Mouse (Mus musculus) natural killer cell, adult 2 months (primary cell): Measurements from ENCODE around the gene Ccdc151.
A peak's percentile ranks its signal among the peaks of the same experiment; 100 is the strongest.

Source experiments
- DNase-seq, 2 experiments: peaks; one replicate each; pipeline ENCODE4 v3.0.0; 2022; ENCODE audit warnings: low spot score in 2 of 2

Gene Ccdc151

DNA sequence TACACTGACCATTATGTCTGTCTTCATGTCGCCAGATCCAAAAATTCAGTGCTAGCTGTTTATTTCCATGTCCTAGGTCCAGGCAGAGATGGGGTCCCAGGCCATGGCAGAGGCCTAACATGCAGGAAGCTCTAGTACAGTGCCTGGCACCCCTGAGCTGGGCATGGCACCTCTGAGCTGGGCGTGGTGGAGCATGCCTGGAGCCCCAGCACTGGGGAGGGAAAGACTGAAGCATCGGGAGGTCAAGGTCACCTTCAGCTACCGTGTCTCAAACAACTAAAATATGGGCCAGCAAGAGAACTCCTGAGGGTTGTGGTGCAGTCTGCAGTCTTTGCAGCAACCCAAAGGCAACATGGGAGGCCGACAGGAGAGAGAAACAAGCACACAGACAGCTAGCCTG lies 44.1 kb downstream of the Ccdc151 start:
- DNase-seq = no peak

DNA sequence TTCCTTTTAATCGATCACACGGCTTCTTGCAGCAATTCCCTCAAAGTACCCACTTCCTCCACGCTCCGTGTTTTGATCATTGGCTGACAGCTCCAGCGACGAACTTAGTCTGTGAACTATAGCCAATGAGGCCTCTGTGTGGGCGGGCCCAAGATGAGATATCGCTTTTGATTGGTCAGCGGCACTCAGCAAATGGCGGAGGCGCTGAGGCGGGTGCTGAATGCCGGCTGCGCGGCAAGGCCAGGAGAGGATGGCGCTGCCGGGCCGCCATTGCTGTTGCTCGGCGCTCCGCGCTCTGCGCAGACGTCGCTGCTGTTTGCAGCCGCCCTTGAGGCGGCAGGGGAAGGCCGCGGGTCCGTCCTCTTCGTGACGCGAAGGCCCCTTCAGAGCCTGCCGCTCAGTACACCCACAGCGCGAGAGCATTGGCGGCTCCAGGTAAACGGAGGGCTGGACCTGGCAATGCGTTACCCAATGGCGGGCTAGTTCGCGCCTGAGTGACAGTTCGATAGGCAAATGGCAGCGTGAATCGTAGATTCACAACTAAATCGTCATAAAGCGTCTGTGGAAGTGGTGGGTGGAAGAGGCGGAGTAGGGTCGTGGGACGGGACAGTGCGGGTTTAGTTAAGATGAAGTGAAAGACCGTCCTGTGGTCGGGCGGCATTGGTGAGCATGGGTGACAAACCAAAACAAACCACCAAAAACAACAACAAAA lies 46.7 kb downstream of the Ccdc151 start, which contains the start of gene Swsap1:
Swsap1 (plus strand) TSS at position 186 of the 712 bp plus-strand sequence.
- DNase-seq = peak; percentile 98 to 99

DNA sequence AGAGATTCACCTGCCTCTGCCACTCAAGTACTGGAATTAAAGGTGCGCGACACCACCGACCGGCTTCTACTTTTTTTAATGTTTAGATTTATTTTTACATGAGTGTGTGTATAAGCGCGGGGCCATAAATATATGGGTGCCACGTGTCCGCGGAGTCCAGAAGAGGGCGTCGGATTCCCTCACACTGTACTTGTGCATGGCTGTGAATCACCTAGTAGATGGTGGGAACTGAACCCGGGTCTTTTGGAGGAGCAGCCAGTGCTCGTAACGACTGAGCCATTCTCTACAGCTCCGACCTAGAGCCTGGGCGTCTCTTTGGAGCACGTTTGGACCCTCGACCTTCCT lies 47.2 kb downstream of the Ccdc151 start:
- DNase-seq = no peak

DNA sequence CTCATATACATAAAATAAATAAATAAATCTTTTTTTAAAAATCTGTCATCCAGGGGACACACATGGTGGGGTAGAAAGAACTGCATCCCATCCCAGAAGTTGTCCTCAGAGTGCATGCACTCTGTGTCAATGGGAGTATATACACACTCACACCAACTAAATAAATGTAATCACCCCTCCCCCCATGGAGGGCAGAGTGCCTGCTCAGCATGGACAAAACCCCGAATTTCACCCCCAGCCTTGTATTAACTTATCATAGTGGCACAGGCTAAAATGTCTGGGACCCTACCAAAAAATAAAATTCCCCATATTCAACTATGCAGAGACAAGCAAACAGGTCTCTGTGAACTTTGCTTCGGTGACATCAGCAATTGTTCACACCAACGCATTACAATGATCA lies 47.8 kb downstream of the Ccdc151 start:
- no peak for DNase-seq

DNA sequence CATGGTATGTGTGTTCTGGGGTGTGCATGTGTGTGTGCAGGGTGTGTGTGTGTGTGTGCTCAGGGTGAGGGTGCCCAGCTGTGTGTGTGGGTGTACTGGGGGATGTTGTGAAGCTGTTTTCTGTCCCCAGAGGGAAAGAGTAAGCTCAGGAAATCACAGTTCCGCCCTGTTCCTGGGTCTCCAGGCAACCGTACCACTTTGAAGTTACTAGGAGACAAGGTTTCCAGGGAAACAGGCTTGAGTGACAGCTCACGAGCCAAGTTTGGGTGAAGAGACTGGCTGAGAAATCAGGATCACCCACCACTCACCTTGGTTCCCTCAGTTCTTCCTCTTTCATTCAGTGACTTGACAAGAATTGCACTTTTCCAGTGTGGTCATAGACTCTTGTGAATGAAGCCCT lies 48.8 kb downstream of the Ccdc151 start:
- no peak for DNase-seq

DNA sequence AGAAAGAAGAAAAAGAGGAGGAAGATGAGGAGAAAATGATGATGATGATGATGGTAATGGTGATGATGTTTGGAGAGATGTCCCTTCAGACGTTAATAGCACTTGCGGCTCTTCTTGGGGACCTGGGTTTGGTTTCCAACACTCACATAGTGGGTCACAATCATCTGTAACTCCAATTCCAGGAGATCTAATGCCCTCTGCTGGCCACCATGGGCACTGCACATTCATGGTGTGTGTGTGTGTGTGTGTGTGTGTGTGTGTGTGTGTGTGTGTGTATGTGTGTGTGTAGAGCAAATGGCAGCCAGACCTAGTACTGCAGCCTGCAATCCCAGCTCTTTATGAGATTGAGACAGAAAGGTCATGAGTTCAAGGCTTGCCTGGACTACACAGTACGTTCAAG lies 50.5 kb downstream of the Ccdc151 start:
- DNase-seq = peak; percentile 24 to 28

DNA sequence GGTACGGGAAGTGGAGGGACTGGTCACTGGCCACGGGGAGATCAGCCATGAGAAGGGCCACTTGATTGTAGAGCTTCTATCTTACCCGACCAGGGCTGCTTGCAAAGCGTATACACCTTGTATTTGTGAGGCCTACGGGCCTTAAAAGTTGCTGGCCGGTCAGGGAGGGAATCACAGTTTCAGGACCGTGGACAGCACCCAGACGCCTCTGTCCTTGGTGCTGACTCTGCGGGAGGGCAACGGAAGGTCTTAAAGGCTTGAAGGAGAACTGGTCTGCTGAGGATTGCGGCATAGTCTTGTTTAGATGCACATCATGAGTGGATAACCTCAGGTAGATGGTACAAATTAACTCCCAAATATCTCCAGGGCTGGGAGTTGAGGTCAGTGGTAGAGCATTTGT lies 52.1 kb downstream of the Ccdc151 start:
- peak; percentile 53 to 69 for DNase-seq

DNA sequence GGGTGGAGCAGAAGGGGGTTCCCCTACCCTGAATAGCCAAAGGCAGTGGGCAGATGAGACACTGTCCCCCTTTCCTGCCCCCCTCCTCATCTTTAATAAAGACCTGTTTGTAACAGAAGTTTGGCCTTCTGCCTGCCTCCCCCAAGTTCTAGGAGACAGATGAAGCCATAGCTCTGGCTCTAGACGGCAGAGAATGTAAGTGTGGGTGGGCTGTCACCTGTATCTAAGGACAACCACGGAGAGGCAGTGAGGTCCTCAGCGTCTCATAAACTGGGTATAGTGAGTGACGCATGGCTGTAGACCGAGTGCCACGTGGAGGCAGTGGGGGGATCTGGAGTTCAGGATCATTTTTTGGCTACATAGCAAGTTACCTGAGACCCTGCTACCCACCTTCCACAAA lies 53.6 kb downstream of the Ccdc151 start:
- DNase-seq = no peak

DNA sequence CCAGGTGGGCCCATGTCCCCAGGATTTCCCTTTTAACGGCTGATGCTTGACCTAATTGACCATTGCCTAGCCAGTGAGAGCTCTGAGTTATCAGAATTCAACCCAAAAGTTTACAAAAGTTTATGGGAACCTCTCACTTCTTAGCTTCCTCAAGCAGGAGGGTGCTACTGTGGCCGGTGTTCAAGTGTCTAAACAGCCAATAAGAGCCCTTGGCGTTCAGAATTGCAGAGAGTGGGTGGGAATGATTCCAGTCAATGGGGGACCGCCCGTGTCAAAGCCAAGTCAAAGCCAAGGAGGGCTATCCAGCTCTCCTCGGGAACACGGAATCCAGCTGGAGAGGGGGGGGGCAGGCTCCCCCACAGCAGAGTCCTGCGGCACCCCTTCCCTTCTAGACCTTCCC lies 54.3 kb downstream of the Ccdc151 start:
- DNase-seq = no peak

DNA sequence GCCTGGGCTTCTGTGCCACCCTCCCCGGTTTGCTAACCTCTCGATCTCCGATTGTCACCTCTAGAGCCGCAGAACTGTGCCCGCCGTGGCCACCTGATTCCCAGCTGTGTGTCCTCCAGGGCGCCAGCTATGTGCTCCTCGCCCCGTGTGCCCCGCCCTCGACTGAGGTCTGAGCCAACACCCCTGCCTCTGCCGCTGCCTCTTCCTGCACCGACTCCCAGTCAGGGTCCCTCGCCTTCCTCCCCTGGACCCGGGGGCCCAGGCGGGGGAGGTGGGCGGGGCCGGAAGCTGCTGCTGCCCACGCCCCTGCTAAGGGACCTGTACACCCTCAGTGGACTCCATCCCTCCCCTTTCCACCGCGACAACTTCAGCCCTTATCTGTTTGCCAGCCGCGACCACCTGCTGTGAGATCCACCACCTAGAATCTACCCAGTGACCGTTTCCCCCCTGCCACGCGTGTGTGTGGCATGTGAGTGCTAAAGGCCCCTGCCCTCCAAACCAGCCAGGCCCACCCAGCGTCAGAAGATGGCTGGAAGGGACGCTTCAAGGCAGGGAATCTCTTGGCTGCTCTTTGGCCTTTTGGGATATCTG lies 54.8 kb downstream of the Ccdc151 start:
- DNase-seq = no peak

DNA sequence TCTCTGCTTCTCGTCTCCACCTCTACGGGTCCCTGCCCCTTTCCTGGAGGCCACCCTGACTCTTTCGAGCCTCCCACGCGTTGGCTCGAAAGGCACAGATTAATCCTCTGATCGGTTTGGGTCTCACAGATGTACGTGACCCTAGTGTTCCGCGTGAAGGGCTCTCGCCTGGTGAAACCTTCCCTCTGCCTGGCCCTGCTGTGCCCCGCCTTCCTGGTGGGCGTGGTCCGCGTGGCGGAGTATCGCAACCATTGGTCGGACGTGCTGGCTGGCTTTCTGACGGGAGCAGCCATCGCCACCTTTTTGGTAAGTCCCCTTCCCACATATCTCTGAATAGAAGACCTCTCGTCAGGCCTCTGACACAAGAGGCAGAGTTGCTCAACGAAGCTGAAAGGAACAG lies 58.2 kb downstream of the Ccdc151 start:
- no peak for DNase-seq

DNA sequence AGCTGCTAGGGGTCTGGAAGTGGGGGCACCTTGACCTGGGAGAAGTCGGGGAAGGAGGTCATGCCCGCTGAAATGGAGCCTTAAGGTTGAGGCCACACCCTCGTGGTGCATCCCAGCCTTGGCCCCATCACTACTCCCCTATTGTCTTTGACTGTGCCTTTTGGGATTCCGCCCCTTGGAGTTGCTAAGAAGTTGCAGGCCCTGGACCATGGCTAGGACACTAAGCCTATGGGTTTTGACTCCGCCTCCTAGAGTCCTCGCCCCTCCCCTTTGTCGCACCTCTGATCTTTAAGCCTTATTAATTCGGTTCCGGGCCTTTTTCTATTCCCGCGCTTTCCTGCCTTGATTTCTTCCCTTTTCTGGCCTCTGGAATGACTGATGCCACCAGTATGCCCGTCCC lies 58.8 kb downstream of the Ccdc151 start:
- no peak for DNase-seq

DNA sequence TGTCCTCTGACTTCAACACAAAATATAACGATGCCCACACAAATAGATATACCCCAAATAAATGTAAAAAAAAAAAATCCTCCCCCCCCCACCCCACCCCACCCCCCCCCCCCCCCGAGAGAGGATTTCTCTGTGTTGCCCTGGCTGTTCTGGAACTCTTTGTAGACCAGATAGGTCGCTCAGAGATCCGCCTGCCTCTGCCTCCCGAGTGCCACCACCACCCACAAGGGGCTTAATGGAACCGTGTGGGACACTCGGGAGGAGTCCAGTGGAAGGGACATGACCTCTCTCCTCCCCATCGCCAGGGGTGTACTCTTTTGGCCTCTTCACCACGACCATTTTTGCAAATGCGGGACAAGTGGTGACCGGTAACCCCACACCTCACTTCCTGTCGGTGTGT lies 59.4 kb downstream of the Ccdc151 start:
- no peak for DNase-seq
